Mouse (Mus musculus) MEL (cell line): ENCODE results near the gene Ak5. TPM values are rescaled to one million over a fixed set of nuclear protein-coding genes. Genes with fewer than 3 reads are reported as not detected.

Source experiments
- DNase-seq: peaks from one replicate; pipeline ENCODE4 v3.0.0; 2011; ENCODE audit warnings: low read depth, low spot score
- H3K27ac ChIP-seq: 2 replicates; pipeline ENCODE4 v1.5.1; 2012; ENCODE audit warnings: low read depth, mild to moderate bottlenecking, control low read depth, low read length, moderate library complexity; ENCODE audit not compliant: control insufficient read depth
- H3K27me3 ChIP-seq, 2 experiments: fragments of 150-350 bp in 1 of 2; sonication (generic) in 1 of 2; 2 replicates each; pipeline ENCODE4 v1.6.1; 2012; ENCODE audit warnings: low read length in 2 of 2, mild to moderate bottlenecking in 2 of 2, improper control_type of control experiment in 1 of 2, moderate library complexity in 1 of 2; ENCODE audit not compliant: insufficient read depth in 2 of 2, control insufficient read depth in 1 of 2
- H3K36me3 ChIP-seq, 2 experiments: 2 replicates each; pipeline ENCODE4 v1.6.1; 2012 to 2014; ENCODE audit warnings: low read length in 2 of 2, improper control_type of control experiment in 1 of 2, inconsistent platforms in 1 of 2, mild to moderate bottlenecking in 1 of 2; ENCODE audit not compliant: insufficient read depth in 2 of 2, control insufficient read depth in 1 of 2
- H3K4me1 ChIP-seq, 2 experiments: fragments of 150-350 bp in 1 of 2; sonication (generic) in 1 of 2; 2 replicates each; pipeline ENCODE4 v1.6.1; 2012; ENCODE audit warnings: low read length in 2 of 2, improper control_type of control experiment in 1 of 2, mild to moderate bottlenecking in 1 of 2; ENCODE audit not compliant: insufficient read depth in 2 of 2, control insufficient read depth in 1 of 2
- H3K4me3 ChIP-seq, 2 experiments: fragments of 150-350 bp in 1 of 2; sonication (generic) in 1 of 2; 2 replicates each; pipeline ENCODE4 v1.5.1; 2012; ENCODE audit warnings: low read depth in 2 of 2, low read length in 2 of 2, mild to moderate bottlenecking in 2 of 2, moderate library complexity in 2 of 2, control low read depth in 1 of 2, improper control_type of control experiment in 1 of 2; ENCODE audit not compliant: control insufficient read depth in 1 of 2, insufficient read depth in 1 of 2
- H3K79me2 ChIP-seq: 2 replicates; pipeline ENCODE4 v1.6.1; 2012; ENCODE audit warnings: mild to moderate bottlenecking, low read length, moderate library complexity; ENCODE audit not compliant: control insufficient read depth, poor library complexity, insufficient read depth
- H3K9ac ChIP-seq: 2 replicates; pipeline ENCODE4 v1.6.1; 2012; ENCODE audit warnings: low read depth, mild to moderate bottlenecking, control low read depth, low read length, moderate library complexity; ENCODE audit not compliant: control insufficient read depth, poor library complexity, severe bottlenecking
- H3K9me3 ChIP-seq: fragments of 150-350 bp; sonication (generic); replicated peaks from 2 replicates; pipeline ENCODE4 v1.6.1; 2012; ENCODE audit warnings: mild to moderate bottlenecking, low read length, improper control_type of control experiment, moderate library complexity; ENCODE audit not compliant: insufficient read depth
- BHLHE40 ChIP-seq: IDR thresholded peaks from 2 replicates; pipeline ENCODE4 v1.6.1; 2012; ENCODE audit warnings: low read depth, mild to moderate bottlenecking, inconsistent platforms, low read length, improper control_type of control experiment, borderline replicate concordance
- CHD2 ChIP-seq: IDR thresholded peaks from 2 replicates; pipeline ENCODE4 v1.6.1; 2011; ENCODE audit warnings: low read length, improper control_type of control experiment
- EP300 ChIP-seq, 2 experiments: IDR thresholded peaks; 2 replicates each; pipeline ENCODE4 v1.6.1; 2011; ENCODE audit warnings: improper control_type of control experiment in 2 of 2, low read length in 2 of 2, low read depth in 1 of 2, mild to moderate bottlenecking in 1 of 2
- ETS1 ChIP-seq: IDR thresholded peaks from 2 replicates; pipeline ENCODE4 v1.6.1; 2012; ENCODE audit warnings: low read depth, mild to moderate bottlenecking, inconsistent platforms, low read length, improper control_type of control experiment, moderate library complexity
- GABPA ChIP-seq: IDR thresholded peaks from 2 replicates; pipeline ENCODE4 v1.6.1; 2012; ENCODE audit warnings: low read depth, mild to moderate bottlenecking, inconsistent platforms, low read length, improper control_type of control experiment, moderate library complexity
- GATA1 ChIP-seq: IDR thresholded peaks from 2 replicates; pipeline ENCODE4 v1.6.1; 2011; ENCODE audit warnings: low read depth, low read length, improper control_type of control experiment
- HCFC1 ChIP-seq: IDR thresholded peaks from 2 replicates; pipeline ENCODE4 v1.6.1; 2012; ENCODE audit warnings: low read depth, mild to moderate bottlenecking, inconsistent platforms, low read length, improper control_type of control experiment, moderate library complexity
- JUND ChIP-seq: IDR thresholded peaks from 2 replicates; pipeline ENCODE4 v1.6.1; 2011; ENCODE audit warnings: low read depth, mild to moderate bottlenecking, improper control_type of control experiment, low read length
- KAT2A ChIP-seq: conservative IDR thresholded peaks from 2 replicates; pipeline ENCODE4 v1.6.1; 2012; ENCODE audit warnings: low read depth, low read length, improper control_type of control experiment, inconsistent platforms
- MAX ChIP-seq: IDR thresholded peaks from 2 replicates; pipeline ENCODE4 v1.6.1; 2011; ENCODE audit warnings: low read length, improper control_type of control experiment
- MAZ ChIP-seq: IDR thresholded peaks from 2 replicates; pipeline ENCODE4 v1.6.1; 2012; ENCODE audit warnings: low read depth, mild to moderate bottlenecking, inconsistent platforms, low read length, improper control_type of control experiment
- MXI1 ChIP-seq: IDR thresholded peaks from 2 replicates; pipeline ENCODE4 v1.6.1; 2011; ENCODE audit warnings: mild to moderate bottlenecking, low read depth, low read length, improper control_type of control experiment
- MYB ChIP-seq: IDR thresholded peaks from 2 replicates; pipeline ENCODE4 v1.6.1; 2011; ENCODE audit warnings: mild to moderate bottlenecking, low read depth, low read length, improper control_type of control experiment
- MYC ChIP-seq: IDR thresholded peaks from 2 replicates; pipeline ENCODE4 v1.6.1; 2011; ENCODE audit warnings: low read depth, mild to moderate bottlenecking, low read length, improper control_type of control experiment, moderate library complexity
- NRF1 ChIP-seq: IDR thresholded peaks from 2 replicates; pipeline ENCODE4 v1.6.1; 2014; ENCODE audit warnings: low read depth, mild to moderate bottlenecking, inconsistent platforms, low read length, improper control_type of control experiment, moderate library complexity; ENCODE audit not compliant: poor library complexity, insufficient read depth, severe bottlenecking
- POLR2AphosphoS2 ChIP-seq: IDR thresholded peaks from 2 replicates; pipeline ENCODE4 v1.6.1; 2011; ENCODE audit warnings: low read length, improper control_type of control experiment
- POLR2AphosphoS5 ChIP-seq: IDR thresholded peaks from 2 replicates; pipeline ENCODE4 v1.6.1; 2012; ENCODE audit warnings: low read depth, borderline replicate concordance, mild to moderate bottlenecking, inconsistent platforms, low read length, moderate library complexity, mixed read lengths
- RAD21 ChIP-seq: IDR thresholded peaks from 2 replicates; pipeline ENCODE4 v1.6.1; 2011; ENCODE audit warnings: mild to moderate bottlenecking, low read depth, low read length, improper control_type of control experiment
- RCOR1 ChIP-seq: IDR thresholded peaks from 2 replicates; pipeline ENCODE4 v1.6.1; 2012; ENCODE audit warnings: low read depth, mild to moderate bottlenecking, inconsistent platforms, low read length, improper control_type of control experiment
- SIN3A ChIP-seq: IDR thresholded peaks from 2 replicates; pipeline ENCODE4 v1.6.1; 2012; ENCODE audit warnings: low read length, improper control_type of control experiment, inconsistent platforms
- SMC3 ChIP-seq: IDR thresholded peaks from 2 replicates; pipeline ENCODE4 v1.6.1; 2011; ENCODE audit warnings: low read depth, low read length, improper control_type of control experiment
- TAL1 ChIP-seq: IDR thresholded peaks from 2 replicates; pipeline ENCODE4 v1.6.1; 2012; ENCODE audit warnings: mild to moderate bottlenecking, inconsistent platforms, low read length, moderate library complexity, mixed read lengths
- TCF12 ChIP-seq: IDR thresholded peaks from 2 replicates; pipeline ENCODE4 v1.6.1; 2014; ENCODE audit warnings: low read depth, mild to moderate bottlenecking, inconsistent platforms, low read length, improper control_type of control experiment, moderate library complexity
- USF1 ChIP-seq: IDR thresholded peaks from 2 replicates; pipeline ENCODE4 v1.6.1; 2014; ENCODE audit warnings: low read depth, mild to moderate bottlenecking, inconsistent platforms, low read length, improper control_type of control experiment, moderate library complexity
- ZKSCAN1 ChIP-seq: IDR thresholded peaks from 2 replicates; pipeline ENCODE4 v1.6.1; 2012; ENCODE audit warnings: low read depth, mild to moderate bottlenecking, inconsistent platforms, low read length, improper control_type of control experiment, moderate library complexity
- ZNF384 ChIP-seq: IDR thresholded peaks from 2 replicates; pipeline ENCODE4 v1.6.1; 2012; ENCODE audit warnings: low read depth, mild to moderate bottlenecking, inconsistent platforms, low read length, improper control_type of control experiment
- polyA plus RNA-seq, 2 experiments: library from polyadenylated mRNA; stranded (reverse) in 1 of 2; unstranded in 1 of 2; fragments of >175 nt in 1 of 2; fragments of >200 nt in 1 of 2; gene quantifications; 2 replicates each; pipeline versions ENCODE4 v1.2.1 to v1.2.4; 2012; ENCODE audit warnings: low replicate concordance in 2 of 2, low read depth in 1 of 2; ENCODE audit not compliant: insufficient read length in 2 of 2, insufficient read depth in 1 of 2, missing spikeins in 1 of 2
- total RNA-seq: library from RNA; depleted of rRNA; stranded (reverse); fragments of 300-350 nt; gene quantifications from 2 replicates; pipeline ENCODE4 v1.2.3, GENCODE M21; 2012

Ak5 gene
- total and polyA plus RNA-seq, 3 experiments = 0.06 to 0.31 TPM; not detected in 1

- TF ChIP-seq NRF1 (no peak), KAT2A (no peak), POLR2AphosphoS2 (no peak), SMC3 (0 out of 2 replicates have a peak, but pooled peaks have one; percentile 1), MYB (peak; percentile 63), SIN3A (peak; percentile 91), GATA1 (peak; percentile 64), MAX (peak; percentile 30; the same call in 1 of the 2 replicates), JUND (no peak), ETS1 (peak; percentile 80), MYC (no peak), RCOR1 (no peak), MAZ (no peak), ZKSCAN1 (no peak), HCFC1 (0 out of 2 replicates have a peak, but pooled peaks have one; percentile 15), BHLHE40 (peak; percentile 51; the same call in 1 of the 2 replicates), ZNF384 (no peak), POLR2AphosphoS5 (no peak), EP300 (IDR thresholded peaks at IDR 0.05; ENCODE audit: low read depth in 1 of 2, low read length in 2 of 2) (peak; percentile 75 to 87), USF1 (0 out of 2 replicates have a peak, but pooled peaks have one; percentile 53), TAL1 (peak; percentile 14; the same call in 1 of the 2 replicates), RAD21 (no peak), GABPA (no peak), MXI1 (peak; percentile 67), CHD2 (no peak), TCF12 (peak; percentile 50)
- Histone ChIP-seq H3K27me3 (no peaks in the 10 kb centered on the region; a peak in 1 of 4 replicates), H3K36me3 (peaks cover 0 to 9% of the 10 kb centered on the region in 2 experiments; a peak in 2 of 4 replicates), H3K4me1 (peaks cover 6 to 14% of the 10 kb centered on the region in 2 experiments; a peak in 3 of 4 replicates), H3K9me3 (no peaks in the 10 kb centered on the region), H3K4me3 (peak overlapping the region; percentile 23 to 45), H3K79me2 (no peaks in the 10 kb centered on the region), H3K9ac (peak overlapping the region; percentile 44; the same call in 1 of the 2 replicates), H3K27ac (peak overlapping the region; percentile 88)
- peak; percentile 80 for DNase-seq
These were observed 6.5 kb upstream of the Ak5 start for GRCm38 (mm10) chr3:152674663-152675062.
